Mouse (Mus musculus): ENCODE measurements around the gene Dnaic2. TPM values are rescaled to one million over a fixed set of nuclear protein-coding genes. Genes with fewer than 3 reads are reported as not detected.

The Dnaic2 gene
- polyA plus RNA-seq, 1 experiment, result 1.00 TPM

GRCm38 (mm10) chr11:114736111-114736510 lies 8.9 kb downstream of the Dnaic2 start:
- Histone ChIP-seq H3K27me3 (ENCODE audit: control insufficient read depth, insufficient read depth, insufficient read length) (no peaks in the 10 kb centered on the region), H3K79me2 (ENCODE audit: control insufficient read depth, insufficient read depth) (no peaks in the 10 kb centered on the region), H3K4me2 (ENCODE audit: low read depth) (no peak overlapping the region), H3K4me3 (no peak overlapping the region), H3ac (ENCODE audit: control insufficient read depth, insufficient read length) (no peak overlapping the region), H3K36me3 (ENCODE audit: control insufficient read depth, insufficient read depth) (no peaks in the 10 kb centered on the region)
- TF ChIP-seq SRF (IDR thresholded peaks at IDR 0.05; ENCODE audit: control insufficient read depth, insufficient read length, low read depth) (no peak), E2F4 (IDR thresholded peaks at IDR 0.05; ENCODE audit: insufficient read depth) (no peak), MYOG (IDR thresholded peaks at IDR 0.05; ENCODE audit: control insufficient read depth in 1 of 3, insufficient read depth in 1 of 3, insufficient read length in 2 of 3, low read depth in 2 of 3) (no peak), REST (IDR thresholded peaks at IDR 0.05; ENCODE audit: insufficient read depth, insufficient read length) (no peak), USF1 (IDR thresholded peaks at IDR 0.05; ENCODE audit: low read depth) (no peak), MAX (IDR thresholded peaks at IDR 0.05; ENCODE audit: low read depth) (no peak), TCF12 (IDR thresholded peaks at IDR 0.05; ENCODE audit: insufficient read depth, poor library complexity, severe bottlenecking) (no peak), CEBPB (IDR thresholded peaks at IDR 0.05; ENCODE audit: insufficient read depth, poor library complexity, severe bottlenecking) (no peak), TCF3 (IDR thresholded peaks at IDR 0.05; ENCODE audit: insufficient read length, low read depth) (no peak)

GRCm38 (mm10) chr11:114736913-114737624 lies 9.9 kb downstream of the Dnaic2 start:
- H3K4me3 ChIP-seq, result no peak overlapping the region
- H3K4me2 ChIP-seq (ENCODE audit: low read depth), result peak overlapping the region; percentile 63

GRCm38 (mm10) chr11:114740598-114740997 lies 13.4 kb downstream of the Dnaic2 start:
- no peaks in the 10 kb centered on the region for H3K36me3 ChIP-seq (ENCODE audit: control insufficient read depth, insufficient read depth)
- no peak for TF ChIP-seq MYOG (IDR thresholded peaks at IDR 0.05; ENCODE audit: control insufficient read depth in 1 of 3, insufficient read depth in 1 of 3, insufficient read length in 2 of 3, low read depth in 2 of 3)
- no peaks in the 10 kb centered on the region for H3K79me2 ChIP-seq (ENCODE audit: control insufficient read depth, insufficient read depth)
- H3K4me2 ChIP-seq (ENCODE audit: low read depth), result no peak overlapping the region
- no peaks in the 10 kb centered on the region for H3K27me3 ChIP-seq (ENCODE audit: control insufficient read depth, insufficient read depth, insufficient read length)
- H3K4me3 ChIP-seq, result no peak overlapping the region
- no peak overlapping the region for H3ac ChIP-seq (ENCODE audit: control insufficient read depth, insufficient read length)

More at GRCm38 (mm10) chr11:114736913-114737624, 9.9 kb downstream of the Dnaic2 start:
- no peaks in the 10 kb centered on the region for H3K79me2 ChIP-seq (ENCODE audit: control insufficient read depth, insufficient read depth)
- H3K27me3 ChIP-seq (ENCODE audit: control insufficient read depth, insufficient read depth, insufficient read length), result no peaks in the 10 kb centered on the region
- TF ChIP-seq MYOG (IDR thresholded peaks at IDR 0.05; ENCODE audit: control insufficient read depth in 1 of 3, insufficient read depth in 1 of 3, insufficient read length in 2 of 3, low read depth in 2 of 3) (no peak), REST (IDR thresholded peaks at IDR 0.05; ENCODE audit: insufficient read depth, insufficient read length) (no peak), TCF12 (IDR thresholded peaks at IDR 0.05; ENCODE audit: insufficient read depth, poor library complexity, severe bottlenecking) (no peak), USF1 (IDR thresholded peaks at IDR 0.05; ENCODE audit: low read depth) (no peak), CEBPB (IDR thresholded peaks at IDR 0.05; ENCODE audit: insufficient read depth, poor library complexity, severe bottlenecking) (no peak), POLR2A (IDR thresholded peaks at IDR 0.05; ENCODE audit: insufficient read length, low read depth) (no peak), MAX (IDR thresholded peaks at IDR 0.05; ENCODE audit: low read depth) (no peak), E2F4 (IDR thresholded peaks at IDR 0.05; ENCODE audit: insufficient read depth) (no peak)
- H3K36me3 ChIP-seq (ENCODE audit: control insufficient read depth, insufficient read depth), result no peaks in the 10 kb centered on the region
- no peak overlapping the region for H3ac ChIP-seq (ENCODE audit: control insufficient read depth, insufficient read length)

- H3ac ChIP-seq (ENCODE audit: control insufficient read depth, insufficient read length), result no peak overlapping the region
- H3K79me2 ChIP-seq (ENCODE audit: control insufficient read depth, insufficient read depth), result no peaks in the 10 kb centered on the region
- H3K36me3 ChIP-seq (ENCODE audit: control insufficient read depth, insufficient read depth), result no peaks in the 10 kb centered on the region
- H3K4me3 ChIP-seq, result no peak overlapping the region
- no peak overlapping the region for H3K4me2 ChIP-seq (ENCODE audit: low read depth)
- no peak for TF ChIP-seq MAX (IDR thresholded peaks at IDR 0.05; ENCODE audit: low read depth)
- no peak for TF ChIP-seq MYOD1 (IDR thresholded peaks at IDR 0.05; ENCODE audit: control insufficient read depth in 1 of 3, insufficient read length in 2 of 3, low read depth in 2 of 3)
- TF ChIP-seq POLR2A (IDR thresholded peaks at IDR 0.05; ENCODE audit: insufficient read length, low read depth), result no peak
- no peak for TF ChIP-seq E2F4 (IDR thresholded peaks at IDR 0.05; ENCODE audit: insufficient read depth)
- no peak for TF ChIP-seq SRF (IDR thresholded peaks at IDR 0.05; ENCODE audit: control insufficient read depth, insufficient read length, low read depth)
- TF ChIP-seq POLR2AphosphoS2 (IDR thresholded peaks at IDR 0.05; ENCODE audit: insufficient read length, low read depth), result no peak
- no peak for TF ChIP-seq MYOG (IDR thresholded peaks at IDR 0.05; ENCODE audit: control insufficient read depth in 1 of 3, insufficient read depth in 1 of 3, insufficient read length in 2 of 3, low read depth in 2 of 3)
- TF ChIP-seq USF1 (IDR thresholded peaks at IDR 0.05; ENCODE audit: low read depth), result no peak
- no peak for TF ChIP-seq TCF3 (IDR thresholded peaks at IDR 0.05; ENCODE audit: insufficient read length, low read depth)
- no peak for TF ChIP-seq TCF12 (IDR thresholded peaks at IDR 0.05; ENCODE audit: insufficient read depth, poor library complexity, severe bottlenecking)
- TF ChIP-seq CEBPB (IDR thresholded peaks at IDR 0.05; ENCODE audit: insufficient read depth, poor library complexity, severe bottlenecking), result no peak
- no peak for TF ChIP-seq REST (IDR thresholded peaks at IDR 0.05; ENCODE audit: insufficient read depth, insufficient read length)
- no peaks in the 10 kb centered on the region for H3K27me3 ChIP-seq (ENCODE audit: control insufficient read depth, insufficient read depth, insufficient read length)
Observed at GRCm38 (mm10) chr11:114741451-114741850, 14.2 kb downstream of the Dnaic2 start.

GRCm38 (mm10) chr11:114745134-114745533 lies 17.9 kb downstream of the Dnaic2 start:
- no peak overlapping the region for H3K4me3 ChIP-seq
- TF ChIP-seq REST (IDR thresholded peaks at IDR 0.05; ENCODE audit: insufficient read depth, insufficient read length) (no peak), E2F4 (IDR thresholded peaks at IDR 0.05; ENCODE audit: insufficient read depth) (no peak), POLR2A (IDR thresholded peaks at IDR 0.05; ENCODE audit: insufficient read length, low read depth) (no peak), USF1 (IDR thresholded peaks at IDR 0.05; ENCODE audit: low read depth) (no peak)
- peak overlapping the region; percentile 26 for H3K4me2 ChIP-seq (ENCODE audit: low read depth)
- H3K79me2 ChIP-seq (ENCODE audit: control insufficient read depth, insufficient read depth), result no peaks in the 10 kb centered on the region
- no peaks in the 10 kb centered on the region for H3K36me3 ChIP-seq (ENCODE audit: control insufficient read depth, insufficient read depth)
- no peak overlapping the region for H3ac ChIP-seq (ENCODE audit: control insufficient read depth, insufficient read length)
- no peaks in the 10 kb centered on the region for H3K27me3 ChIP-seq (ENCODE audit: control insufficient read depth, insufficient read depth, insufficient read length)

Data from myocyte (in vitro differentiated cells).